Mouse (Mus musculus): ENCODE results near the gene Gpr156.

The Gpr156 gene

GRCm38 (mm10) chr16:37919000-37919399 is 2.7 kb downstream of the Gpr156 start:
- no peak for DNase-seq (ENCODE audit: low spot score)

- DNase-seq (ENCODE audit: low spot score), result no peak
Measured at GRCm38 (mm10) chr16:37920842-37921409, 4.6 kb downstream of the Gpr156 start.

- DNase-seq (ENCODE audit: low spot score), result no peak
Measured at GRCm38 (mm10) chr16:37926087-37926486, 9.8 kb downstream of the Gpr156 start.

GRCm38 (mm10) chr16:37927117-37927516 is 10.8 kb downstream of the Gpr156 start:
- DNase-seq (ENCODE audit: low spot score), result no peak

- no peak for DNase-seq (ENCODE audit: low spot score)
Measured at GRCm38 (mm10) chr16:37929006-37929405, 12.7 kb downstream of the Gpr156 start.

- DNase-seq (ENCODE audit: low spot score), result no peak
Measured at GRCm38 (mm10) chr16:37929626-37930025, 13.3 kb downstream of the Gpr156 start.

DNA sequence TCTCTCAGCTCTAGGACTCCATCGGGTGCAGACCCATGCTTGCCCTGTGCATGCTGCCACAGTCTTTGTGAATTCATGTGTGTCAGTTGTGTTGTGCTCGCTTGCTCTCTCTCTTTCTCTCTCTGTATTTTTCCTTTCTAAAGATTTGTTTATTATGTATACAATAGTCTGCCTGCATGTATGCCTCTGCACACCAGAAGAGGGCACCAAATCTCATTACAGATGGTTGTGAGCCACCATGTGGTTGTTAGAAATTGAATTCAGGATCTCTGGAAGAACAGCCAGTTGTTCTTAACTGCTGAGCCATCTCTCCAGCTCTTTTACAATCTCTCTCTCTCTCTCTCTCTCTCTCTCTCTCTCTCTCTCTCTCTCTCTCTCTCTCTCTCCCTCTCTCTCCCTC is 18.6 kb downstream of the Gpr156 start:
- DNase-seq (ENCODE audit: low spot score), result no peak

DNA sequence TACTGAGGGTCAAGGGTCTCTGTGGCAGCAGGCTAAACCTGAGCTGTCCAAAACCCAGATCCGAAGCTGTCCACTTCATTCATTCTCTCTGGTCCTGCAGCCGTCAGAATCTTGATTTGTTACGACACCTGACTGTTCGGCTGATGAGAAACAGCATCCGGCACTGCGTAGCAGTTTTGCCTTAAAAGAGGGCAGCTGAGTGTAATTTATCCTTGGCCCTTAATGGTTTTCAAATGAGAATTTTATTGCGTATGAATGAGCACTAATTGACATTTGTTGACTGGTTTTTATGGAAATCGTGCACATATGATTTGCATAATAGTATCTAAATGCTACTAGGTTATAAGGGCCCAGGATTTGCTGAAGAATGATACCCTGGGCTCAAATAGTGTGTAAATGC is 21.0 kb downstream of the Gpr156 start:
- DNase-seq (ENCODE audit: low spot score), result no peak

DNA sequence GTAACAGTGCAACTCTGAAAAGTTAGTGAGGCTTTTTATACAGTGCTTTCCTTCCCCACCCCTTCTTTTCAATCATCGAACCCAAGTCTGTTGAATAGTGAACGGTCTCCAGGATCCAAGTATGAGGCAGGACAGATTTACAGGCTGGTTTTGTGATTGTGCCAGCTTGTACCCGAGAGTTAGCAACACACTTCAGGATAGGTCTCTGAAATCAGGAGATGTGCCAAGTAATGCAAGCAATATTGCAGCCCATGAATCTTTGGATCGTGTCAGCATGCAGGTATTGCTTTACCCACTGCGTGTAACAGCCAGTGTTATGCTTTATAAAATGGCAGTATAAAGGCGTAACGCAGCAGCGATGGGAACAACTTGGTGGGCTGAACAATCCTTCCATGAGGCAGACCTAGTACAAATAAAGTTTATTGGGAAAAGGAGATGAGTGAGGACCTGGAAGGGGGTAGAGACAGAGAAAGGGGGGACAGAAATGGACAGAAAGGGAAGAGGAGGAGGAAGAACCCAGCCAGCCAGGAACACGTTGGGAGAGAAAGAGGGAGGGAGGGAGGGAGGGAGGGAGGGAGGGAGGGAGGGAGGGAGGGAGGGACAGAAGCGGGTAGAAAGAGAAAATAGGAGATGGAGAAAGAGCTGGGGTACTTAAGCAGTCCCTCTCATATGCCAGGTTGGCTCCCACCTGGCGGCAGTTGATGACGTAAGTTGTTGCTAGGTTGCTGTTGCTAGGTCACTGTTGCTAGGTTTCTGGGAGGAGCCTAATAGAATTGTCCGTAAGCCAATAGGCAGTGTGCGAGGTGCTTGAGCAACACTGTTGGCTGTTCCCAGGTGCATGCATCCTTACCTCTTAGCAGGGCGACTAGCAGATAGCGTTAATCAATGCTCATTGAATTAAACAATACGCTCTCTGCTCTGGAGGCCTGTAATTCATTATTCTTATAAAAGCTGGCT is 22.1 kb downstream of the Gpr156 start:
- DNase-seq (ENCODE audit: low spot score), result no peak

- DNase-seq (ENCODE audit: low spot score), result no peak
Measured at GRCm38 (mm10) chr16:37939082-37939863, 23.0 kb downstream of the Gpr156 start.

DNA sequence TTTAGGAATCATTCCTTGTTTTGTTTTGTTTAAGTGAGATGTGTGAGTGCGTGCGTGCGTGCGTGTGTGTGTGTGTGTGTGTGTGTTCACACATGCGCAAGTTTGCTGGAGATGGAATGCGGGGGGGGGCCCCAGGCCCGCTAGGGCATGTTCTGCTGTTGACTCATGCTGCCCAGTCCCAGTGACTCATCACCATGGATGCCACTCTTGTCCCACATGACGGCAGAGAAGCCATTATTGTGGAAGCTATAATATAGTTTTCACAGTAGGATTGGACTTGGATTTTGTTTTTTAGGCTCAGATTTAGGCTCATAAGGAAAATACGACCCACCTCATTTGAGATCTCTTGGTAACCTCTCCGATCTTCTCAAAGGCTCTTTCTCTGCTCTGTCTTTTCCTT is 24.0 kb downstream of the Gpr156 start:
- DNase-seq (ENCODE audit: low spot score), result no peak

GRCm38 (mm10) chr16:37943701-37944100 is 27.4 kb downstream of the Gpr156 start:
- DNase-seq (ENCODE audit: low spot score), result no peak

- DNase-seq (ENCODE audit: low spot score), result no peak
Measured at GRCm38 (mm10) chr16:37945031-37945796, 28.9 kb downstream of the Gpr156 start.

GRCm38 (mm10) chr16:37947160-37947559 is 30.9 kb downstream of the Gpr156 start:
- DNase-seq (ENCODE audit: low spot score), result peak; percentile 20

DNA sequence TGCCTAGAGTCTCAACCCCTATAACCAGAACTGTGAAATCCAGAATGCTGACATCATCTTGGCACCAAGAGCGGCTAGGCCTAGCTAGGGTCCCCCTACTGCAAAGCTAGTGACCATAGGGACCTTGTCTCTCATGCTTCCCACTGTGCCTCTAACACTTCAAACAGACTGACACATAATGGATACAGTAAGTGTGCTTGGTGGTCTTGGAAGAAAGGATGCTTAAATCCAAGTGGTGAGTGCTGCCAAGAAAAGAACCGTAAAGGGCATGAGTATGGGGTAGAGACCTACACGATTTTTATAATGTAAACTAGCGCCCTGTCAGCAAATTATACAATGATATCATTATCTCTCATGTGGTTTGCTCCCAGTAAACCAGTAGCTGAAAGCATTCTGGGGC is 32.1 kb downstream of the Gpr156 start:
- no peak for DNase-seq (ENCODE audit: low spot score)

GRCm38 (mm10) chr16:37951171-37951570 is 34.9 kb downstream of the Gpr156 start:
- DNase-seq (ENCODE audit: low spot score), result no peak

DNA sequence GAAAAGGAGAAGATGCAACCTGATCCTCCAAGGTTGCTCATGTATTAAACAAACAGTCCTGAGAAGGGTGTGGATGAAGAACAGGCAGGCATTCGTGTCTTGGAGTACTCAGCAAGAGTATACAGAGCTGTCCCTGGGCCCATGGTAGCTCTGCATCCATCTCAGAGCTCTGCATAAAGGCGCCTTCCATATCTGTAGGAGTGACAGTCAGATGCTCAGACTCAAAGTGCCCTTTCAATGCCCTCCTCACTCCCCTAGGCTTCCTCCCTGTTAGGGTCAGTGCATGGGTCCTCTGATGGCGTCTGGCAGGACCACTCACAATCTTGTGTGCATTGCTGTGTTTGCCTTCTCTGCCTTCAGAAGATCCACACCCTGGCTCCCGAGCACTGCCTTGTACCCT is 36.9 kb downstream of the Gpr156 start:
- DNase-seq (ENCODE audit: low spot score), result no peak

- no peak for DNase-seq (ENCODE audit: low spot score)
Measured at GRCm38 (mm10) chr16:37953991-37954942, 38.0 kb downstream of the Gpr156 start.

DNA sequence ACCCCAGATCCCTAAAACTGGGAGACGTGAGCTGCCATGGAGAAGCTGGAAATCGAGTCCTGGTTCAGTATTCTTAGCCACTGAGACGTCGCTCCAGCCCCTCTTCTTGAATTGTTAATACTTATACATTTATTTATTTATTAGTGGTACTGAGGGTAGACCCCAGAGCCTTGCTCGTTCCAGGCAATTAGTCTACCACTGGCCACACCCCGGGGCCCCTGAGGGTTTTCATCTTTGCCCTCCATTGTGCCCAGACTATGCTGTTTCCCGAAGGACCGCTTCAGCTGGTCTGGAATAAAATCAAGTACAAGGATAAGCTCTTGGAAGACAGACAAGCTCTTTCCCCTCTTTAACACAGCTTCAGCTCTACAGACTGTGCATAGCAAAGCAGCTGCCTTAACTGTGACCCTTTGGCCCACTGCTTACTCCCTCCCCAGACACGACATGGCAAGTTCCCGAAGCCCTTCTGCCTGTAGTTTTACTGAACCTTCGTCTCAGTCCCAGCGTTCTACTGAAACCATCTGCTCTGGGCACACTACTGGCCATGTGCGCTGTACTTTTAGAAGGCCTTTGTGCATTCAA is 39.1 kb downstream of the Gpr156 start:
- no peak for DNase-seq (ENCODE audit: low spot score)

GRCm38 (mm10) chr16:37956076-37956676 is 39.9 kb downstream of the Gpr156 start:
- no peak for DNase-seq (ENCODE audit: low spot score)

Data from yolk sac, embryonic 10.5 days (tissue).